Comparison of ENCODE assay signal across 14 mouse cellular contexts in genomic region chr1:180946448-180946847, GRCm38 (mm10). TPM values are rescaled to one million over a fixed set of nuclear protein-coding genes. Genes with fewer than 3 reads are reported as not detected.
DNase-seq lines count a peak whose midpoint lies in the region; ATAC-seq and TF ChIP-seq lines count a peak whose summit lies in the region.
"Had no signal": no experiment of that assay in that cellular context is flagged by ENCODE, and none has a peak within 500 bp of the region (broad histone marks: within the 10 kb centered on the region; RNA-seq: fewer than 3 reads in every experiment).

No protein-coding gene starts in this region.

- H3K27ac ChIP-seq in layer of hippocampus, adult 2 months: peak overlapping the region; percentile 86
- peak overlapping the region; percentile 82 for H3K27ac ChIP-seq in embryonic facial prominence, embryonic 13.5 days
- 0 out of 2 replicates have a peak overlapping the region, but pooled peaks have one; percentile 89 for H3K27ac ChIP-seq in liver, embryonic 15.5 days (replicated peaks)
- H3K27ac ChIP-seq: neural tube, embryonic 13.5 days had no signal

- H3K36me3 ChIP-seq in embryonic facial prominence, embryonic 13.5 days: peaks cover 17% of the 10 kb centered on the region
- H3K36me3 ChIP-seq in liver, embryonic 15.5 days (replicated peaks): peaks cover 35% of the 10 kb centered on the region
- H3K36me3 ChIP-seq: neural tube, embryonic 13.5 days had no signal

- no peaks in the 10 kb centered on the region for H3K9me3 ChIP-seq in embryonic facial prominence, embryonic 13.5 days
- no peaks in the 10 kb centered on the region for H3K9me3 ChIP-seq in liver, embryonic 15.5 days (replicated peaks)
- H3K9me3 ChIP-seq: neural tube, embryonic 13.5 days had no signal

- peaks cover 41% of the 10 kb centered on the region for H3K4me1 ChIP-seq in embryonic facial prominence, embryonic 13.5 days
- peaks cover 60% of the 10 kb centered on the region for H3K4me1 ChIP-seq in liver, embryonic 15.5 days (replicated peaks)

- H3K4me3 ChIP-seq in layer of hippocampus, adult 2 months: no peak overlapping the region
- no peak overlapping the region for H3K4me3 ChIP-seq in embryonic facial prominence, embryonic 13.5 days
- no peak overlapping the region for H3K4me3 ChIP-seq in liver, embryonic 15.5 days (replicated peaks)
- H3K4me3 ChIP-seq: neural tube, embryonic 13.5 days had no signal

- DNase-seq in layer of hippocampus, adult 2 months (ENCODE audit: low spot score in 2 of 2): no peak
- no peak for DNase-seq in layer of hippocampus, adult 8-10 months (ENCODE audit: low spot score in 2 of 2)
- DNase-seq in adrenal gland, adult 8-10 months: peak; percentile 82
- no peak for DNase-seq in Muller cell, postnatal 12 days (ENCODE audit: inconsistent ontology term)
- DNase-seq in cerebellum, postnatal 36 days: no peak
- DNase-seq: kidney, adult 9 months; right cerebral cortex, postnatal 25 days had no signal

- peak overlapping the region; percentile 32 for H3K9ac ChIP-seq in embryonic facial prominence, embryonic 13.5 days
- H3K9ac ChIP-seq in liver, embryonic 15.5 days: 0 out of 2 replicates have a peak overlapping the region, but pooled peaks have one; percentile 30
- H3K9ac ChIP-seq: neural tube, embryonic 13.5 days had no signal

- peak overlapping the region; percentile 47; the same call in 1 of the 2 replicates for H3K4me2 ChIP-seq in embryonic facial prominence, embryonic 13.5 days
- peak overlapping the region; percentile 96; the same call in 1 of the 2 replicates for H3K4me2 ChIP-seq in liver, embryonic 15.5 days

- no peak for ATAC-seq in embryonic facial prominence, embryonic 13.5 days (ENCODE audit: insufficient number of reproducible peaks, insufficient read depth, low FRiP score, low TSS enrichment, low read depth)
- ATAC-seq in liver, embryonic 15.5 days (ENCODE audit: insufficient read depth): no peak

- WGBS in embryonic facial prominence, embryonic 13.5 days: 88% methylated on average over 6 of the region's 6 CpGs
- 81% methylated on average over 6 of the region's 6 CpGs for WGBS in liver, embryonic 15.5 days (ENCODE audit: insufficient replicate concordance)

- peaks cover 8% of the 10 kb centered on the region for H3K27me3 ChIP-seq in embryonic facial prominence, embryonic 13.5 days
- no peaks in the 10 kb centered on the region for H3K27me3 ChIP-seq in liver, embryonic 15.5 days

- no peak for TF ChIP-seq CTCF in layer of hippocampus, adult 2 months (conservative IDR thresholded peaks at IDR 0.05)

RNA-seq across cellular contexts. Expression of gene Tmem63a, which starts 4.3 kb away (rescaled TPM):
- 10 to 100 TPM; 20.4 to 23.8 TPM for total RNA-seq in layer of hippocampus, adult 2 months (2021)
- 10 to 100 TPM; 25.6 to 39.3 (median 29.1) TPM for total RNA-seq in layer of hippocampus, adult 8-10 months (2022)
- 10 to 100 TPM; 79.6 to 95.9 (median 87.5) TPM for total RNA-seq in adrenal gland, adult 8-10 months (2022)
- polyA plus RNA-seq in embryonic facial prominence, embryonic 13.5 days (2015; fragmentation: Nextera tagmentation; extraction: Ambion mirVana): 13.6 and 13.7 TPM in 2 replicates
- polyA plus RNA-seq in liver, embryonic 15.5 days (2015; fragmentation: Nextera tagmentation; extraction: Ambion mirVana): 8.0 and 9.3 TPM in 2 replicates

RNA-seq across cellular contexts. Expression of gene Lefty1, which starts 11.6 kb away (rescaled TPM):
- 10 to 100 TPM; 11.4 to 12.9 TPM for total RNA-seq in layer of hippocampus, adult 2 months (2021)
- 1 to 10 TPM; 6.6 to 8.4 (median 7.8) TPM for total RNA-seq in layer of hippocampus, adult 8-10 months (2022)
- 10 to 100 TPM in 3 of 4 experiments, 1 to 10 TPM in 1; 5.8 to 22.3 (median 14.0) TPM for total RNA-seq in adrenal gland, adult 8-10 months (2022)
- polyA plus RNA-seq in embryonic facial prominence, embryonic 13.5 days (2015; fragmentation: Nextera tagmentation; extraction: Ambion mirVana): 1.6 and 2.1 TPM in 2 replicates
- polyA plus RNA-seq in liver, embryonic 15.5 days (2015; fragmentation: Nextera tagmentation; extraction: Ambion mirVana): 4.8 and 5.2 TPM in 2 replicates

RNA-seq across cellular contexts. Expression of gene Pycr2, which starts 42.4 kb away (rescaled TPM):
- total RNA-seq in layer of hippocampus, adult 2 months (2021): 10 to 100 TPM; 42.9 to 44.9 TPM
- 10 to 100 TPM; 36.2 to 39.7 (median 39.3) TPM for total RNA-seq in layer of hippocampus, adult 8-10 months (2022)
- 10 to 100 TPM; 46.5 to 54.7 (median 50.7) TPM for total RNA-seq in adrenal gland, adult 8-10 months (2022)
- 98.7 and 109 TPM in 2 replicates for polyA plus RNA-seq in embryonic facial prominence, embryonic 13.5 days (2015; fragmentation: Nextera tagmentation; extraction: Ambion mirVana)
- 93.6 and 108 TPM in 2 replicates for polyA plus RNA-seq in liver, embryonic 15.5 days (2015; fragmentation: Nextera tagmentation; extraction: Ambion mirVana)

RNA-seq across cellular contexts. Expression of gene Lefty2, which starts 53.5 kb away (rescaled TPM):
- total RNA-seq in layer of hippocampus, adult 2 months (2021): 1 to 10 TPM; 1.4 to 2.0 TPM
- 1 to 10 TPM in 2 of 4 experiments, under 1 TPM in 2; 0.68 to 3.4 (median 1.7) TPM for total RNA-seq in layer of hippocampus, adult 8-10 months (2022)
- 1 to 10 TPM; 1.1 to 3.0 (median 1.4) TPM for total RNA-seq in adrenal gland, adult 8-10 months (2022)
- polyA plus RNA-seq in embryonic facial prominence, embryonic 13.5 days (2015; fragmentation: Nextera tagmentation; extraction: Ambion mirVana): 0.11 and 0.48 TPM in 2 replicates
- not detected in 2 replicates for polyA plus RNA-seq in liver, embryonic 15.5 days (2015; fragmentation: Nextera tagmentation; extraction: Ambion mirVana)
- total RNA-seq: heart, adult 8-10 months had no signal
- polyA plus RNA-seq: hindbrain, embryonic 11.5 days; liver, embryonic 14.5 days; neural tube, embryonic 13.5 days; stomach, embryonic 14.5 days had no signal
